Mouse (Mus musculus): Measurements from ENCODE around the gene Dnajc15.

Gene Dnajc15

DNA sequence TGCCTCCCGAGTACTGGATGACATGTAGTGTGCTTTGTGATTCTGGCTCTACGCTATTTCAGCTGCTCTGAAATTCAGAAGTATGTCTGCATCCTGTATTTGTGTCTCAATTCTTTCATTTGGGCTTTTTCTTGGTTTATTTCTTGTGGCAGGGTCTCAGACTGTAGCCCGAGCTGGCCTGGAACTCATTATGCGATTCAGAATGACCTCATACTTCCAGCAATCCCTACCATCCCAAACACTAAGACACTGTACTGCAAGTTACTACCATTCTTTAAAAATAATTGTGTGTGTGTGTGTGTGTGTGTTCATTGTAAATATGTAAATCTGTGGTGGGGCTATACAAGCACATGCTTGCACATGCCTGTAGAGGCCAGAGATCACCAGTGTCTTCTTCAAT, 78.4 kb downstream of the Dnajc15 start:
- peak; percentile 43 for DNase-seq (ENCODE audit: low read depth)

GRCm38 (mm10) chr14:77795240-77795639, 79.7 kb downstream of the Dnajc15 start:
- DNase-seq (ENCODE audit: low read depth): no peak

DNA sequence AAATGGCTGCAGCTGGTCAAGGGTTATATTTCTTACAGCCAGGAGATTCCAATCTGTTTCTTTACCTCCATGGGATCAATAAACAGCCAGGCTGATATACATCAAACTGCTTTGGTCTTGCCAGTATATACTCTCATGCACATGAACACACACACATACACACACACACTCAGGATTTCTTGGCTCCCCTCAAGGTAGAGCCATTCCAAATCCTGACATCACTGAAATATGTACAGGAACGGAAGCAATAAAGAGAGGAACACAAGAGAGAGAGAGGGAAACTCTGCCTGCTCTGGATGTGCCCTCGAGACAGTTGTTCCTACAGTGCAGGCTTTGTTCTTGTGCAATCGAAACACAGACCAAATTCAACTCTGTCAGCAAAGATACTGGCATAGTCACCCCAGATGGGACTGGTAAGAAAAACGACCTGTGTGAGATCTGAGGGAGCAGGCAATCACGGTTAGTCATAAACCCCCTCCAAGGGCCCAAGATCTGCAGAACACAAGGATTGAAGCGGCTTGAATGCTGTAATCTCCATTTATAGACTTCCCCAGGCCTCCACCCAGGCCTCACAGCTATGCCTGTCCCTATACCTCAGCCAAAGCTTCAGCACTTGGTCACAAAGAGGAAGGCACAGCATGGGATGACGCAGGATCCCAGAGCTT, 80.5 kb downstream of the Dnajc15 start:
- peak; percentile 37 for DNase-seq (ENCODE audit: low read depth)

DNA sequence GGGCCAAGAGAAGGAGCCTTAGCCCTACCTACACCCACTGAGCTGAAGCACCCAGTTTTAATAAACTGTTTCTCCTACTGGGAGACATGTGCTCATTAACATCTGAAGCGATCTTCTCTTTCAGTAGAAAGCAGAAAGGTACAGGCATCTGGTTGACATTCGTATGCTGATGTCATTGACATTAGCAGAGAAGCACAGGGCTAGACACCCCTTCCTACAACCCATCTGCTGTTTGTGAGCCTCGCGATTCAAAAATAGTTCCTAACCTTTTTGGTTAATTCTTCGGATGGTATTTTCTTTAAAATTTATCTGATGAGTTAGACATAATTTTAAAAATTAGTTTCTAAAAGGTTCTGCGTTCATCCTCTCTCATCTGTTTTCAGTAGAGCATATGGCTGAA, 81.9 kb downstream of the Dnajc15 start:
- no peak for DNase-seq (ENCODE audit: low read depth)

GRCm38 (mm10) chr14:77783217-77783616, 91.7 kb downstream of the Dnajc15 start:
- peak; percentile 47 for DNase-seq (ENCODE audit: low read depth)

DNA sequence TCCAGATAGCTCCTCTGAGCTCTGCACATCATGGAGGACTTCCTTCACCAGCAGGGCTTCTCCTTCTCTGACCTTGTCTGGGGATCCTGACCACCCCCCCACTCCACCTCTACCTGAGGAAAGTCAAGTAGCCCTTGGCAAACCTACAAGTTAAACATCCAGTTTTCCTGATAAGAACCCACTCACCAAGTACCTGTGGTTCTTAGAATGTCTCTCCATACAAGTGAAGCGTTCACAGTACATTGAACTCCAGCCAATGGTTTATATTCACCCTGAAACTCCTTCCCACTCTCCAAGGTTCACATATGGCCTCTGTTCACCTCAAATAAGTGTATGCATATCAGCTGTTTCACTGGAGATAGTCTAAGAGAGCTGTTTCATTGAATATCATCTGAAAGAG, 97.6 kb downstream of the Dnajc15 start:
- DNase-seq (ENCODE audit: low read depth): no peak

DNA sequence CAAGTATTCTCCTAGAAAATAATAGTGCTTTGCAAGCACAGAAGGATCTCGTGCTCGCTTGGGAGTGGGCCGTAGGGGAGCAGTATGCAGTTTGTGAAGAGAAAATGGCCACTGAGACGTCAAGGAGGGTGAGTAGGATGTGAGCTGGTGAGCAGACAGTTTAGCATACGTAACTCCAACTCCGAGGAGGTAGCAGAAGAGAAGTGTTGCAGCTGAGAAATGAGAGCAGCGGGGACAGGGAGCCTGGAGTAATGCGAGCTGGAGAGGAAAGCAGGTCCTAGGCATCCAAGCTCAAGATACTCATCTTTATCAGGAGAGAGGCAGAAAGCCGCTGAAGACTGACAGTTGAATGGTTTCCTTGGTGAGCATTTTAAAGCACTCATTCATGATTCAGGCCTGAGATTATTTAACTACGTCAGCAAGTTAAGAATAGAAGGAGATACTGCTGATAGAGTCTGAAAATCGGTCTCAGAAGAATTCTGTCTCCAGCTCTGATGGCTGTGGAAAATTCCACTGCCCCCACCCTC, 98.9 kb downstream of the Dnajc15 start:
- no peak for DNase-seq (ENCODE audit: low read depth)

DNA sequence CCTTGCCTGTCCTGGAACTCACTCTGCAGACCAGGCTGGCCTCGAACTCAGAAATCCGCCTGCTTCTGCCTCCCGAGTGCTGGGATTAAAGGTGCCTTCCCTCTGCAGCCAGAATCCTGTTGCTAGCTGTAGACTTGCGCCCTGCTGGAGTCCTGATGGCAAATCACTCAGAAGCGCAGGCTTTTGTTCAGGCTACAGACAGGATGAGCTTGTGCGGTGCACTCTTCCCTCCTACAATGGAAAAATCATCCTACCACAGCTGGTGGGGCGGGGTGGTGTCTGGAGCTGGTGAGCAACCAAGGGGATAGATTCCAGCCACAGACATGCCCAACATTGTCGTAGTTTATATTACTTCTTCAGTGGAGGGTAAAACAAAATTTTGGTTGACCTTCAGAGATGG, 101.6 kb downstream of the Dnajc15 start:
- DNase-seq (ENCODE audit: low read depth): no peak

DNA sequence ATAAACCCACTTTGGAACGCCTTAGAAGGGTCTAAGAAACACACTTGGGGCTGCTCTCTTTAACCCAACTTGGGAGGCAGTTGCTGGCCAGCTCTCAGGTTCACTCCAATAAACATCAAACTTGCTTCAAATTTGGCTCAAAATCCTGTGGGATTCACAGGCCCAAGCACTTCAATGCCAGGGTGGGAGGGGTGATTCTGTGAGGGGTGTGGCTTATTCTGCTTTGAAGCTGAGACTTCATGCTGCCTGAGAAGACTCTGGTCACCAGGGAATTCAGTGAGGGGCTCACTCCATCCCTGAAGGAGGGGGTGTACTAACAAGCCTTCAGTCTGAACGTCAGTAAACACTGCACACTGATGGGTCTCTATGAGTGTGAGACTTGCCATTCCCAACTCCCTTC, 103.3 kb downstream of the Dnajc15 start:
- peak; percentile 3 for DNase-seq (ENCODE audit: low read depth)
